Mouse (Mus musculus) intestine, embryonic 14.5 days (tissue): ENCODE measurements at regions not wholly inside any gene's neighbourhood (a gene's known extent, or its start where the extent isn't known, plus 50 kb on each side); places are given as distances from the start of the nearest gene placed in this dataset.

Experiments used
- ATAC-seq: fragments of 200-750 bp; cut with Nextera tagmentation; replicated peaks from 2 replicates; pipeline ENCODE4 v1.8.0; 2017; ENCODE audit warnings: low read depth, moderate number of reproducible peaks, moderate TSS enrichment, moderate library complexity; ENCODE audit not compliant: low FRiP score, low TSS enrichment
- DNase-seq: peaks from one replicate; pipeline ENCODE4 v3.0.0-alpha.2; 2018; ENCODE audit warnings: low spot score
- H3K27ac ChIP-seq: fragments of 300-500 bp; sonication (generic); 2 replicates; pipeline ENCODE4 v1.5.1; 2014; ENCODE audit warnings: low read depth, mild to moderate bottlenecking, control low read depth
- H3K27me3 ChIP-seq: fragments of 300-500 bp; sonication (generic); replicated peaks from 2 replicates; pipeline ENCODE4 v1.6.1; 2014; ENCODE audit warnings: low read length, control low read depth; ENCODE audit not compliant: control insufficient read depth, insufficient read depth
- H3K36me3 ChIP-seq: fragments of 300-500 bp; sonication (generic); 2 replicates; pipeline ENCODE4 v1.6.1; 2014; ENCODE audit warnings: low read length, control low read depth; ENCODE audit not compliant: control insufficient read depth, insufficient read depth
- H3K4me1 ChIP-seq: fragments of 300-500 bp; sonication (generic); replicated peaks from 2 replicates; pipeline ENCODE4 v1.6.1; 2014; ENCODE audit warnings: low read length, control low read depth, mixed read lengths; ENCODE audit not compliant: control insufficient read depth, insufficient read depth
- H3K4me2 ChIP-seq: fragments of 300-500 bp; sonication (generic); 2 replicates; pipeline ENCODE4 v1.6.1; 2014; ENCODE audit warnings: low read length
- H3K4me3 ChIP-seq: fragments of 300-500 bp; sonication (generic); 2 replicates; pipeline ENCODE4 v1.5.1; 2014; ENCODE audit warnings: low read depth, low read length, control low read depth, mixed read lengths
- H3K9ac ChIP-seq: fragments of 300-500 bp; sonication (generic); 2 replicates; pipeline ENCODE4 v1.6.1; 2014; ENCODE audit warnings: mild to moderate bottlenecking, low read length
- H3K9me3 ChIP-seq: fragments of 300-500 bp; sonication (generic); 2 replicates; pipeline ENCODE4 v1.6.1; 2016; ENCODE audit warnings: low read length, control low read depth; ENCODE audit not compliant: control insufficient read depth
- WGBS: fragments of 180-500 bp; shearing (Covaris S2); extraction: QIAGEN DNeasy Blood & Tissue Kit; methylation state at CpG from one replicate; pipeline ENCODE4 v1.1.7; 2014; 5-methylcytosine and 5-hydroxymethylcytosine counted together

- WGBS = 56% methylated on average over 6 of the region's 6 CpGs
- no peak for ATAC-seq
- H3K9me3 ChIP-seq = no peaks in the 10 kb centered on the region
- 0 out of 2 replicates have a peak, but pooled peaks cover 7% of the 10 kb centered on the region for H3K4me1 ChIP-seq
- H3K36me3 ChIP-seq = no peaks in the 10 kb centered on the region
- no peaks in the 10 kb centered on the region for H3K27me3 ChIP-seq
- DNase-seq = no peak
- H3K4me3 ChIP-seq = no peak overlapping the region
- no peak overlapping the region for H3K27ac ChIP-seq
- no peak overlapping the region for H3K9ac ChIP-seq
- no peak overlapping the region for H3K4me2 ChIP-seq
Measured at GRCm38 (mm10) chr3:100773237-100773636, 52.0 kb upstream of the Vtcn1 start.

DNA sequence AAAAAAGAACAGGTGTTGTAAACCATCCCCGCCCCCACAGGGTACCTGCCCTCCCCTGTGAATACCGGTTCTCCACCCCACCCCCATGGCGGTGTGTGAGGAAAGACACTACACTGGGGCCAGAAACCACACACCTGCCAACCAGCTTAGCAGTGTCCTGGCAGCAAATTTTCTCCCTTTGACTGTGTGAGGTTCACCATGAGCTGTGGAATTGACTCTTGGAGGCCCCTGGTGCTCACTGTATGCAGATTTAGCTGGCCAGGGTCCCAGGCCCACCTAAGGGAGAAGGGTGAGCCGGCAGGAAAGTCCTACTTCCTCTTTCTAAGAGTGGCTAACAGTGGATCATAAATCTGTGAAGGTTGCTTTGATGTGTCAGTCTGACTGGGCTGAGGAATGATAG is 53.9 kb upstream of the Vtcn1 start:
- H3K36me3 ChIP-seq = no peaks in the 10 kb centered on the region
- no peak overlapping the region for H3K4me2 ChIP-seq
- DNase-seq (peak; percentile 59), ATAC-seq (peak; percentile 54; the same call in 1 of the 2 replicates)
- WGBS = 52% methylated on average over 4 of the region's 4 CpGs
- no peak overlapping the region for H3K27ac ChIP-seq
- H3K9me3 ChIP-seq = no peaks in the 10 kb centered on the region
- 0 out of 2 replicates have a peak, but pooled peaks cover 8% of the 10 kb centered on the region for H3K4me1 ChIP-seq
- H3K27me3 ChIP-seq = no peaks in the 10 kb centered on the region
- no peak overlapping the region for H3K9ac ChIP-seq
- H3K4me3 ChIP-seq = no peak overlapping the region

DNA sequence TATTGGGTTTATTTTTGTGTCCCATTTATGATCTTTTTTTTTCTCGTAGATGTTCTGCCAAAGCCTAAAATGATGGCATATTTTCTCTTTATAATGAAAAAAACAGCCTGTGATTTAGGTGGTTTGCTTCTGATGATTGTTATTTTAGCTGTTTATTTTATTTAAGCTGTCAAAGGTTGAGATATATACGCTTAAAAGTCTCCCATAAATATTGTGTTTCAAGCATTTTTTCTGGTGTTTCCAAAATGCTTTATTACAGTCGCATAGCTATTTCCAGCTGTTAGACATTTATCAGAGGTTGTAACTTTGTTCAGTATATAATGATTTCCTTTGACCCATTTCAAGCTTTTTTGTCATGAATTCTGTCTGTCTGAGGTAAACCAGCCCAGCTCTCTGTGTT is 54.4 kb upstream of the Vtcn1 start:
- 68% methylated on average over 3 of the region's 3 CpGs for WGBS
- 0 out of 2 replicates have a peak, but pooled peaks cover 8% of the 10 kb centered on the region for H3K4me1 ChIP-seq
- no peak overlapping the region for H3K27ac ChIP-seq
- DNase-seq (no peak), ATAC-seq (no peak)
- H3K4me2 ChIP-seq = no peak overlapping the region
- H3K4me3 ChIP-seq = no peak overlapping the region
- H3K9me3 ChIP-seq = no peaks in the 10 kb centered on the region
- H3K9ac ChIP-seq = no peak overlapping the region
- H3K36me3 ChIP-seq = no peaks in the 10 kb centered on the region
- H3K27me3 ChIP-seq = no peaks in the 10 kb centered on the region

DNA sequence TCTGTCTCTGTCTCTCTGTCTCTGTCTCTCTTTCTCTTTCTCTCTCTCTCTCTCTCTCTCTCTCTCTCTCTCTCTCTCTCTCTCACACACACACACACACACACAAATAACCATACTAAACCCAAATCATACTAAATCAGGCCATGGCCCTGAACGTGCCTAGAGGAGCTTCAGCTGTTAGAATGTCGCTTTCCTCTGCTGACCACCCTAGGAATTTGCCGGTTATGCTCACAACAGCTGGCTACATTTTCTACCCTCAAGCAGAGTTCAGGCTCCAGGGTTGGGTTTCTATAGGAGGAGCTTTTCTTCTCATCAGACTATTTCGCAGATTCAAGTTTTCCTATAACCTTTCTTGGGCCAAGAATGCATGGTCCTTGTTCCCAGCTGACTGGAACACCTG is 56.1 kb upstream of the Vtcn1 start:
- Histone ChIP-seq H3K27me3 (no peaks in the 10 kb centered on the region), H3K36me3 (no peaks in the 10 kb centered on the region), H3K4me2 (no peak overlapping the region), H3K4me1 (0 out of 2 replicates have a peak, but pooled peaks cover 8% of the 10 kb centered on the region), H3K4me3 (no peak overlapping the region), H3K9ac (no peak overlapping the region), H3K9me3 (no peaks in the 10 kb centered on the region), H3K27ac (no peak overlapping the region)
- DNase-seq = no peak
- ATAC-seq = no peak
- 78% methylated on average over 4 of the region's 4 CpGs for WGBS

DNA sequence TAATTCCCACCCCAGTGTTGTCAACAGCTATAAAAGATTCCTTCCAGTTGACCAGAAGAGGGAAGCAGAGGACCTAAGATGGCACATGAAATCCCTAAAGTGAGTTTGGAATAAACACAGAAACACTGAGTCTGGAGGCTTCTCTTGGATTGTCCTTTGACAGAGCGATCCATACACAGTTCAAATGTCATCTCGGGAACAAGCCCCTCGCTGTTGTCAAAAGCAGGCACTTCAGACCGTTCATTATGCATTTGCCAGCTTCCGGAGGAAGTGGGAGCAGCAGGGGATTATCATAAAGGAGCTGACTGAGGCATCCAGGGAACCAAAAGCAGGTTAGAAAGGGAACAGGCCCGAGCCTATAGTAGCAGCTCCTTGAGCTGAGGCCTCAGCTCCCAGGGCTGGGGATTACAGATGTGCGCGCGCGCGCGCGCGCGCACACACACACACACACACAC is 57.1 kb upstream of the Vtcn1 start:
- H3K36me3 ChIP-seq = no peaks in the 10 kb centered on the region
- 0 out of 2 replicates have a peak overlapping the region, but pooled peaks have one; percentile 13 for H3K4me3 ChIP-seq
- no peaks in the 10 kb centered on the region for H3K27me3 ChIP-seq
- H3K4me1 ChIP-seq = 0 out of 2 replicates have a peak, but pooled peaks cover 8% of the 10 kb centered on the region
- H3K4me2 ChIP-seq = peak overlapping the region; percentile 32
- no peaks in the 10 kb centered on the region for H3K9me3 ChIP-seq
- no peak overlapping the region for H3K9ac ChIP-seq
- 20% methylated on average over 15 of the region's 15 CpGs for WGBS
- H3K27ac ChIP-seq = no peak overlapping the region
- ATAC-seq (peak; percentile 59; the same call in 1 of the 2 replicates), DNase-seq (peak; percentile 78)

DNA sequence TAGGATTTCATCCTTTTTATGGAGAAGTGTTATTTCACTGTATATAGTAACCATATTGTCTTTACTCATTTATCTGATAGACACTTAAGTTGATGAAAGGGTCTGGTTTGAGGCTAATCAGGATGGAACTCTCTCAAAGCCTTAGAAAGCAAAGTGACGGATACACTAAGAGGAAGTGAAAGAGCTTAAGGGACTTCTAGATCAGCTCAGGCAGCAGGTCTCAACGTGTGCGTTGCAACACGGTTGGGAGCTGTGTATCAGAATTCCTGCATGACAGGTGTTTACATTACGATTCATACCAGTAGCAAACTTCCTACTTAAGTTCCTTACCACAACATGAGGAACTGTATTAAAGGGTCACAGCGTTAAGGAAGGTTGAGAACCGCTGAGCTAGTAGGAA is 59.9 kb upstream of the Vtcn1 start:
- Histone ChIP-seq H3K9ac (no peak overlapping the region), H3K4me1 (0 out of 2 replicates have a peak, but pooled peaks cover 5% of the 10 kb centered on the region), H3K4me2 (no peak overlapping the region), H3K36me3 (no peaks in the 10 kb centered on the region), H3K27ac (no peak overlapping the region), H3K4me3 (no peak overlapping the region), H3K9me3 (no peaks in the 10 kb centered on the region), H3K27me3 (no peaks in the 10 kb centered on the region)
- DNase-seq (no peak), ATAC-seq (no peak)
- WGBS = 43% methylated on average over 7 of the region's 7 CpGs

- no peaks in the 10 kb centered on the region for H3K9me3 ChIP-seq
- no peak overlapping the region for H3K4me3 ChIP-seq
- no peaks in the 10 kb centered on the region for H3K27me3 ChIP-seq
- no peak overlapping the region for H3K27ac ChIP-seq
- H3K9ac ChIP-seq = no peak overlapping the region
- DNase-seq = no peak
- ATAC-seq = no peak
- no peaks in the 10 kb centered on the region for H3K4me1 ChIP-seq
- no peaks in the 10 kb centered on the region for H3K36me3 ChIP-seq
- no peak overlapping the region for H3K4me2 ChIP-seq
Measured at GRCm38 (mm10) chr3:100762895-100763294, 62.4 kb upstream of the Vtcn1 start.

- ATAC-seq = no peak
- H3K27me3 ChIP-seq = no peaks in the 10 kb centered on the region
- no peaks in the 10 kb centered on the region for H3K4me1 ChIP-seq
- no peaks in the 10 kb centered on the region for H3K36me3 ChIP-seq
- no peak overlapping the region for H3K9ac ChIP-seq
- H3K4me2 ChIP-seq = no peak overlapping the region
- no peak overlapping the region for H3K4me3 ChIP-seq
- no peaks in the 10 kb centered on the region for H3K9me3 ChIP-seq
- no peak overlapping the region for H3K27ac ChIP-seq
- no peak for DNase-seq
- WGBS = 86% methylated on average over 3 of the region's 3 CpGs
Measured at GRCm38 (mm10) chr3:100759091-100759941, 65.9 kb upstream of the Vtcn1 start.

DNA sequence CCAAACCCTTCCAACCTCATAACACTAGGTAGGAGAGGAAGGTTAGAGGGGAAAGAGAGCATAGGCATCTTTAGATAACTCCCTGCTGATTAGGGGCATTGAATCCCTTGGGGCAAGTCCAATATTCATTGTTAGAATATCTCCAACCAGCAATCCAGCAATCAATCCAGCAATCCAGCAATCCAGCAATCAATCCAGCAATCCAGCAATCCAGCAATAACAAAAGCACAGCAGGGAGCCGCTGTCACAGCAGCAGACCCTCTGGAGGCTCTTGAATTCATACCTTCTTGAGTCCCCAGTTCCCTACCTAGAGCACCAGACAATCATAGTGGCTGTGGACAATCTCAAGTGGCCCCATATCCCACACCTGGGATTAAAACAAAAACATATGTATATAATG is 69.4 kb upstream of the Man1a2 start:
- H3K4me1 ChIP-seq = no peaks in the 10 kb centered on the region

More for the DNA sequence above, 69.4 kb upstream of the Man1a2 start:
- DNase-seq (no peak), ATAC-seq (no peak)
- WGBS = 86% methylated on average over 1 of the region's 1 CpGs
- Histone ChIP-seq H3K9ac (no peak overlapping the region), H3K4me2 (no peak overlapping the region), H3K27me3 (no peaks in the 10 kb centered on the region), H3K9me3 (no peaks in the 10 kb centered on the region), H3K4me3 (no peak overlapping the region), H3K36me3 (no peaks in the 10 kb centered on the region), H3K27ac (no peak overlapping the region)
